Mouse (Mus musculus): ENCODE measurements at regions not wholly inside any gene's neighbourhood (a gene's known extent, or its start where the extent isn't known, plus 50 kb on each side); places are given as distances from the start of the nearest gene placed in this dataset.
A peak's percentile ranks its signal among the peaks of the same experiment; 100 is the strongest.
"Not testable (repeated sequence)": the region's sequence is repeated elsewhere in the genome, so short reads cannot be mapped to it uniquely, and the experiment has no call there.

GRCm38 (mm10) chr14:18511094-18511493, 179.4 kb upstream of the Ube2e1 start:
- peak; percentile 10 for DNase-seq

- DNase-seq: no peak
These were observed 176.6 kb upstream of the Ube2e1 start for GRCm38 (mm10) chr14:18508359-18508647.

- DNase-seq: no peak
These were observed 176.1 kb upstream of the Ube2e1 start for GRCm38 (mm10) chr14:18507582-18508358.

GRCm38 (mm10) chr14:18506168-18506567, 174.5 kb upstream of the Ube2e1 start:
- DNase-seq: peak; percentile 26

DNA sequence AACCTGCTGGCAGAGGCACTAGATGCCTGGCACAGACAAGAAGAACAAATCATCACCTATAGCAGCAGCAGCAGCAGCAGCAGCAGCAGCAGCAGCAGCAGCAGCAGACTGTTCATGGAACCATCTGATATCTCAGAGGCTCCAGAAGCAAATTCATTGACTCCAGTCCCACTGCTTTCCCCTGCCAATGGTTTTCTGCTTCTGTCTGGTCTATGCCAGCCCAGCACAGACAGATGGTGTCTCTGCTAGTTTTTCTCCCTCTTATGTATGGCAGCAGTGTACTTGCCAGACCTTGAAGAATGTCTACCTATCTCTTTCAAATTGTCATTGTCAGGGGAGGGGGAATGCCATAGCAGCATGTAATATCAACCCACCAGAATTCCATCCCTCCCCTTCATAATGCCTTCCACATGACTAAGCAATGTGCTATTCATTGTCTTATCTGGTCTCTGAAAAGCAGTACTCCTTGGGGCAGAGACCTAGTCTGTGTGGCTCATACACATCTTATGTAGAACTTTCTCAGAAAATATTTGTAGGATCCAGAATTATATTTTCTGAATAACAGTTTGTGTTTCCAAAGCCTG, 168.7 kb upstream of the Ube2e1 start:
- no peak for DNase-seq

DNA sequence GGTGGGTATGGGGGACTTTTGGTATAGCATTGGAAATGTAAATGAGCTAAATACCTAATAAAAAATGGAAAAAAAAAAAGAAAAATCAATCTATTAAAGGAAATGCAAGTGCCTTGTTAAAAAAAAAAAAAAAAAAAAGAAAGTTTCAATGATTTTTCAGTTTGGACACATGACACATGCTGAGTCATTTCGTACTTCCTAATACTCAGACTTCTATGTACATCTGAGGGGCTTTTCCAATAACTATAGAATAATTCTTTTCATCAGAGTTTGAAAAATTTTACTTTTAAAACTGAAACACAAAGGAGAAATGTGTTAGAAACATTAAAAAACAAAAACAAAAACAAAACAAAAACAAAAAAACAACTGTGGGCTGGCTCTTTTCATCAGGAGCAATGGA, 162.4 kb upstream of the Ube2e1 start:
- no peak for DNase-seq

DNA sequence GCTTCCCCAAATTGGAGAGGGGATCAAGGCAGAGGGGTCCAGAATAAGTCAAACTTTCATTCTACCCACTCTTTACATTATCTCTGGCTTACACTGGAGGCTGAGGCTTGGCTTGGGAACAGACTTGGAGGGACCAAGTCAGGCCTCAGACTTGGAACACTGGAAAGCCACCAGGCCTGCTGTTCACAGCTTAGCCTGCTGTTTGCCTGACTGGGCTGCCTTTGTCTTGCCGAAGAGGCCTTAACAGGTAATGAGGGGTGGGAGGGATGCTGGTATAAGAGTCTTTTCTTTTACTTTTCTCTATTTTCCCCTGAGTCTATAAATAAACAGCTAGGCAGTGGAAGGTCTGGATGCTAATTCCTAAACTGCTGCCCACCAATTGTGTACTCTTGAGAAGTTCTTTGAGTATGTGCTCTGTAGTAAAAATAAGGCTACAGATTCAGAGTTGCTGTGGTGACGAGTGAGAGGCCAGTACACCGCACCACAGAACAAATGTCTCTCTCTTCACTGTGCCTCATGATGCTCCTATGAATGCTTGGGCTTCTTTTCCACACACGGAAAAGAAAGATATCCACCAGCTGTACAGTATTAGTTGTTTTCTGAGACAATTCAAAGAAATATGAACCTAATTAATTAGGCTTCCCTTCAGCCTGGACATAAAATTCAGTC, 154.6 kb upstream of the Ube2e1 start:
- DNase-seq: no peak

GRCm38 (mm10) chr14:18485526-18485925, 153.9 kb upstream of the Ube2e1 start:
- DNase-seq: no peak

- no peak for DNase-seq
These were observed 145.2 kb upstream of the Ube2e1 start for GRCm38 (mm10) chr14:18476795-18477320.

DNA sequence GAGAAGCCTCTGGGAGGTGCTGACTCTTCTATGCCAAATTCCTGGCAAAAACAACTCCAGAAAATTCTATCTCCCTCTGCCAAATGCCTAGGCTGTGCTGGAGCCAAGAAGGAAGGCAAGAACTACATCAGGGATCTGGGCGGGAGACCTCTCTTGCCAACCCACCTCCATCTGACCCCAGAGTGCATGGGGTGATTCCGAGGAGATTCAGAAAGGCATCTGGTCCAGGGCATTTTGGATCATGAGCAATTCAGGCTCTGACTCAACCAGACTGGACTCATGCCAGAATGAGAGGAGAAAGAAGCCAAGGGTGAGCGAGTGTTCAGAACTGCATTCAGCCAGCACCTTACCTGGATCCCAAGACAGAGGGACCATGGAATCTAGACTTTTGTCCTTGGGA, 137.0 kb upstream of the Ube2e1 start:
- DNase-seq: peak; percentile 75

- DNase-seq: not testable (repeated sequence)
These were observed 135.2 kb upstream of the Ube2e1 start for GRCm38 (mm10) chr14:18466864-18467263.

DNA sequence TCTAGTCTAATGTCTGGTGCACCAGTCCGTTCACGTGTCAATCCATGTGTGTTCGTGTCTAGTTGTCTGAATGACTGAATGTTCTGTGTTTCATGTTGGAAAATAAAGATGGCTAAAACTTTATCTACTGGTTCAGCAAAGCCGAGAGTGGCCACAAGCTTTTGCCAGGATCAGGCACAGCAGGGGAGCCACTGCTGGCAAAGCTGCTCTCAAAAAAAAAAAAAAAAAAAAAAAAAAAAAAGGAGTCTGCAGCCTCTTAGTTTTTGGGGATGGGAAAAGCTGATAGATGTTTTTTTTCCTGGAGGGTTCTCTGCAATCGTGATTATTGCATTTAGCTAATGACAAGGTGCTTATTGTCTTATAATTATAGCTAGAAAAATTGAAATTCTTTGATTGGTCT, 132.5 kb upstream of the Ube2e1 start:
- not testable (repeated sequence) for DNase-seq

DNA sequence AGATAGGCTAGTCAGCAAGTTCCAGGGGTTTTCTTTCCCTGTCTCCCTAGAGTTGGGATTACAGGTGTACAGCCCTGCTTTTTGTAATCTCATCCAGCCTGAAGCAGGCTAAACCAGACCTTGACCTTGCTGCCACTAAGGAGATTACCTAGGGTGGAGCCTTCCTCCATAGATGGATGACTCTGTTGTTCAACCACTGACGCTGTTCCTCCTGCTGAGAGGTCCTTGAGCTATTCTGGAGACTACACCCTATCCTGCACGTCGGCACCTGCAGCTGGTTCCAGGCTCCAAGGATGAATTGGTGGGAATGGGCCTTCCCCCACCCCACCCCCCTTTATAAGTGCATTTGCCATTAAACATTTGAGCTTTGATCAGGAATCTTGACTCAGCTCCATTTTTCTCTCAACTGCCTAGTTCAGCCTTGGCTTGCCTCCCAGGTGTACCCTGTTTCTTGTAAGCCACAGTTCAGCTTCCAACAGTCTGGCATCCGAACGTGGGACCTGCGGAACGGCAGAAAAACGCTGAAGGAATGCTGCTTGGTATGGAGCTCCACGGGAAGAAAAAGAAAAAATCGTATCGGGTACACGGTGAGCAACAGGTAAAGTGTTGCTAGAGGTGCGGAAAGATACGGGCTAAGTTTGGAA, 131.7 kb upstream of the Ube2e1 start:
- DNase-seq: no peak

DNA sequence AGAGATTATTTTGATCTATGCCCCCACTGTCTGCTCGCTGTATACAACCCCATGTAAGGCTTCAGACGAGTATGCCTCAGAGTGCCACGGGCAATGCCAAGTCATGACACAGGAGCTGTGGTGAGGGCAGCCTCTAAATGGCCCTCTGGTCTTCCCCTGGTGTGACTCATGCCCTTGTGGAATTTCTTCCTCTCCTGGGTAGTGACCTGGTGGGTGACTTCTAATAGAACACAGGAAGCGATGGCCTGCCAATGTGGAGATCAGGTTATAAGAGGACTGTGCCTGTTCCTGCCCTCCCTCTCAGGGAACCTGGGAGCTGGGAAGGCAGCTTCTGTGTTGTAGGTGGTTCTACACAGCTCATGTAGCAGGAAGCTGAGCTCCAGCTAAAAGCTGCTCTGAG, 130.7 kb upstream of the Ube2e1 start:
- no peak for DNase-seq

DNA sequence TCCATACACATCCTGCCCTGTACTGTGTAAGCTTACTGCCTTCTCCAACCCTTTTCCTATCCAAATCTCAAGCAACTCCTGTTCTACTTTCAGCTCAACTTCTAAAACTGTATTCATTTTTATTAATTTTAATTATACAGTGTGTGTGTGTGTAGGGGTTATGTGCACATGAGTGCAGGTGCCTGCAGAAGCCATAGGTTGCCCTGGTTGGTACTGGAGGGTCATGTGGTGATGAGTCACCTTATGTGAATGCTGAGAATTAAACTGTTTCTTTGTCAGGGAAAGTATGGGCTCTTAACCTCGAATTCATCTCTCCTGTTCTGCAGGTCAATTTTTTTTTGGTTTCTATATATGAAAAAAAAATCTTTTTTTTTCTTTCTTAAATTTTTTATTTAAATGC, 117.0 kb upstream of the Ube2e1 start:
- DNase-seq: no peak

GRCm38 (mm10) chr14:18444492-18444891, 112.8 kb upstream of the Ube2e1 start:
- no peak for DNase-seq

- DNase-seq: not testable (repeated sequence)
These were observed 97.3 kb upstream of the Ube2e1 start for GRCm38 (mm10) chr14:18428968-18429367.

GRCm38 (mm10) chr14:18425887-18426286, 94.2 kb upstream of the Ube2e1 start:
- DNase-seq: no peak

GRCm38 (mm10) chr14:18416839-18417238, 85.2 kb upstream of the Ube2e1 start:
- no peak for DNase-seq

GRCm38 (mm10) chr14:18416319-18416718, 84.7 kb upstream of the Ube2e1 start:
- no peak for DNase-seq

- DNase-seq: no peak
These were observed 67.3 kb upstream of the Ube2e1 start for GRCm38 (mm10) chr14:18398953-18399352.

GRCm38 (mm10) chr14:18396206-18396764, 64.6 kb upstream of the Ube2e1 start:
- DNase-seq: no peak

Data from adrenal gland, postnatal 10 days (tissue).